Mouse (Mus musculus): ENCODE results near the gene Slc17a7.

- TF ChIP-seq POLR2A (IDR thresholded peaks at IDR 0.05; ENCODE audit: insufficient read length, low read depth) (no peak), MYOD1 (IDR thresholded peaks at IDR 0.05; ENCODE audit: control insufficient read depth in 1 of 3, insufficient read length in 2 of 3, low read depth in 2 of 3) (no peak), SRF (IDR thresholded peaks at IDR 0.05; ENCODE audit: control insufficient read depth, insufficient read length, low read depth) (no peak), E2F4 (IDR thresholded peaks at IDR 0.05; ENCODE audit: insufficient read depth) (no peak), TCF3 (IDR thresholded peaks at IDR 0.05; ENCODE audit: insufficient read length, low read depth) (no peak), USF1 (IDR thresholded peaks at IDR 0.05; ENCODE audit: low read depth) (no peak), MAX (IDR thresholded peaks at IDR 0.05; ENCODE audit: low read depth) (no peak), POLR2AphosphoS2 (IDR thresholded peaks at IDR 0.05; ENCODE audit: insufficient read length, low read depth) (no peak)
These were observed 6.3 kb upstream of the Slc17a7 start for GRCm38 (mm10) chr7:45157459-45157858.

All from myocyte (in vitro differentiated cells).